Mouse (Mus musculus) lung, postnatal 0 days (tissue): ENCODE results near the gene Fcmr. TPM values are rescaled to one million over a fixed set of nuclear protein-coding genes. Genes with fewer than 3 reads are reported as not detected.

ENCODE experiments used
- ATAC-seq: fragments of 200-750 bp; cut with Nextera tagmentation; 2 replicates; pipeline ENCODE4 v1.8.0; 2017; ENCODE audit warnings: moderate library complexity
- DNase-seq: peaks from one replicate; pipeline ENCODE4 v3.0.0-alpha.2; 2016; ENCODE audit warnings: low spot score
- H3K27ac ChIP-seq: fragments of 300-500 bp; sonication (generic); 2 replicates; pipeline ENCODE4 v1.5.1; 2014; ENCODE audit warnings: antibody characterized with exemption, mild to moderate bottlenecking, low read length, mixed read lengths
- H3K27me3 ChIP-seq: fragments of 300-500 bp; sonication (generic); replicated peaks from 2 replicates; pipeline ENCODE4 v1.6.1; 2014; ENCODE audit warnings: low read length, mixed read lengths; ENCODE audit not compliant: insufficient read depth
- H3K36me3 ChIP-seq: fragments of 300-500 bp; sonication (generic); 2 replicates; pipeline ENCODE4 v1.6.1; 2014; ENCODE audit warnings: low read length, mixed read lengths; ENCODE audit not compliant: insufficient read depth
- H3K4me1 ChIP-seq: fragments of 300-500 bp; sonication (generic); 2 replicates; pipeline ENCODE4 v1.6.1; 2014; ENCODE audit warnings: antibody characterized with exemption, low read depth, low read length, mixed read lengths; ENCODE audit not compliant: insufficient read depth
- H3K4me2 ChIP-seq: fragments of 300-500 bp; sonication (generic); replicated peaks from 2 replicates; pipeline ENCODE4 v1.6.1; 2014; ENCODE audit warnings: low read depth, mild to moderate bottlenecking, low read length, moderate library complexity, mixed read lengths
- H3K4me3 ChIP-seq: fragments of 300-500 bp; sonication (generic); 2 replicates; pipeline ENCODE4 v1.5.1; 2014; ENCODE audit warnings: low read depth, low read length
- H3K9ac ChIP-seq: fragments of 300-500 bp; sonication (generic); replicated peaks from 2 replicates; pipeline ENCODE4 v1.6.1; 2014; ENCODE audit warnings: low read depth, mild to moderate bottlenecking
- H3K9me3 ChIP-seq: fragments of 300-500 bp; sonication (generic); 2 replicates; pipeline ENCODE4 v1.6.1; 2016; ENCODE audit warnings: low read length, mixed read lengths
- CTCF ChIP-seq: IDR thresholded peaks from 2 replicates; pipeline ENCODE4 v1.5.1; 2016; ENCODE audit warnings: antibody characterized with exemption, mild to moderate bottlenecking
- EP300 ChIP-seq: IDR thresholded peaks from 2 replicates; pipeline ENCODE4 v1.6.1; 2016; ENCODE audit warnings: antibody characterized with exemption, mild to moderate bottlenecking, control low read depth
- WGBS: fragments of 180-500 bp; shearing (Covaris S2); extraction: QIAGEN DNeasy Blood & Tissue Kit; methylation state at CpG from one replicate; pipeline ENCODE4 v1.1.7; 2014; 5-methylcytosine and 5-hydroxymethylcytosine counted together
- polyA plus RNA-seq: library from polyadenylated mRNA; unstranded; fragments of >200 nt; fragmentation: Nextera tagmentation; extraction: Ambion mirVana; gene quantifications from 2 replicates; pipeline ENCODE4 v1.2.1, GENCODE M21; 2015

Fcmr gene
- polyA plus RNA-seq, 1 experiment from 2014 or later = 0.37 TPM

GRCm38 (mm10) chr1:130876931-130877509 lies 11.6 kb downstream of the Fcmr start:
- no peaks in the 10 kb centered on the region for H3K9me3 ChIP-seq
- no peak overlapping the region for H3K27ac ChIP-seq
- ATAC-seq = no peak
- TF ChIP-seq EP300 (no peak), CTCF (peak; percentile 81)
- H3K36me3 ChIP-seq = no peaks in the 10 kb centered on the region
- no peaks in the 10 kb centered on the region for H3K4me1 ChIP-seq
- no peak overlapping the region for H3K4me2 ChIP-seq
- 26% methylated on average over 3 of the region's 3 CpGs for WGBS
- H3K4me3 ChIP-seq = no peak overlapping the region
- no peak overlapping the region for H3K9ac ChIP-seq
- DNase-seq = peak; percentile 73
- peaks cover 13% of the 10 kb centered on the region for H3K27me3 ChIP-seq

- H3K9me3 ChIP-seq = no peaks in the 10 kb centered on the region
- ATAC-seq = peak; percentile 47
- peak overlapping the region; percentile 18; the same call in 1 of the 2 replicates for H3K4me3 ChIP-seq
- 3% methylated on average over 42 of the region's 43 CpGs for WGBS
- no peaks in the 10 kb centered on the region for H3K36me3 ChIP-seq
- no peaks in the 10 kb centered on the region for H3K4me1 ChIP-seq
- H3K4me2 ChIP-seq = peak overlapping the region; percentile 53
- no peak overlapping the region for H3K27ac ChIP-seq
- H3K9ac ChIP-seq = no peak overlapping the region
- peaks cover 13% of the 10 kb centered on the region for H3K27me3 ChIP-seq
- DNase-seq = peak; percentile 14
- TF ChIP-seq EP300 (no peak), CTCF (no peak)
Measured at GRCm38 (mm10) chr1:130877889-130878614, 12.6 kb downstream of the Fcmr start.

GRCm38 (mm10) chr1:130879927-130880326 lies 14.5 kb downstream of the Fcmr start:
- H3K27ac ChIP-seq = no peak overlapping the region
- no peaks in the 10 kb centered on the region for H3K9me3 ChIP-seq
- H3K9ac ChIP-seq = no peak overlapping the region
- DNase-seq (no peak), ATAC-seq (no peak)
- 87% methylated on average over 7 of the region's 7 CpGs for WGBS
- no peak overlapping the region for H3K4me2 ChIP-seq
- no peak overlapping the region for H3K4me3 ChIP-seq
- TF ChIP-seq CTCF (no peak), EP300 (no peak)
- no peaks in the 10 kb centered on the region for H3K36me3 ChIP-seq
- H3K4me1 ChIP-seq = no peaks in the 10 kb centered on the region
- peaks cover 13% of the 10 kb centered on the region for H3K27me3 ChIP-seq

- Histone ChIP-seq H3K27ac (no peak overlapping the region), H3K4me2 (no peak overlapping the region), H3K36me3 (no peaks in the 10 kb centered on the region), H3K9me3 (no peaks in the 10 kb centered on the region), H3K9ac (no peak overlapping the region), H3K27me3 (peaks cover 3% of the 10 kb centered on the region; the same call in 1 of the 2 replicates), H3K4me1 (no peaks in the 10 kb centered on the region), H3K4me3 (no peak overlapping the region)
- 88% methylated on average over 4 of the region's 4 CpGs for WGBS
- DNase-seq (no peak), ATAC-seq (no peak)
- TF ChIP-seq EP300 (no peak), CTCF (no peak)
Measured at GRCm38 (mm10) chr1:130883146-130883545, 17.7 kb downstream of the Fcmr start.

- H3K27ac ChIP-seq = no peak within 1 kb of the TSS
- no peaks in the 10 kb centered on the region for H3K4me1 ChIP-seq
- no peak for TF ChIP-seq EP300
- H3K9ac ChIP-seq = no peak within 1 kb of the TSS
- H3K4me3 ChIP-seq = no peak within 1 kb of the TSS
- DNase-seq (no peak), ATAC-seq (no peak)
- no peaks in the 10 kb centered on the region for H3K36me3 ChIP-seq
- H3K27me3 ChIP-seq = no peaks in the 10 kb centered on the region
- H3K4me2 ChIP-seq = no peak within 1 kb of the TSS
- no peaks in the 10 kb centered on the region for H3K9me3 ChIP-seq
Measured at GRCm38 (mm10) chr1:130887354-130887753, 21.9 kb downstream of the Fcmr start, which contains the start of gene Il24. Gene Il24, minus strand, starts transcription at chr1:130887454.

- no peak for ATAC-seq
- no peak overlapping the region for H3K4me3 ChIP-seq
- H3K27ac ChIP-seq = no peak overlapping the region
- no peaks in the 10 kb centered on the region for H3K4me1 ChIP-seq
- WGBS = 39% methylated on average over 1 of the region's 1 CpGs
- no peak for DNase-seq
- H3K9ac ChIP-seq = no peak overlapping the region
- H3K4me2 ChIP-seq = no peak overlapping the region
- TF ChIP-seq EP300 = no peak
- H3K27me3 ChIP-seq = no peaks in the 10 kb centered on the region
- H3K9me3 ChIP-seq = no peaks in the 10 kb centered on the region
- no peaks in the 10 kb centered on the region for H3K36me3 ChIP-seq
Measured at GRCm38 (mm10) chr1:130892446-130892845, 27.0 kb downstream of the Fcmr start.
